Mouse (Mus musculus): Measurements from ENCODE around the gene Cog5.

DNA sequence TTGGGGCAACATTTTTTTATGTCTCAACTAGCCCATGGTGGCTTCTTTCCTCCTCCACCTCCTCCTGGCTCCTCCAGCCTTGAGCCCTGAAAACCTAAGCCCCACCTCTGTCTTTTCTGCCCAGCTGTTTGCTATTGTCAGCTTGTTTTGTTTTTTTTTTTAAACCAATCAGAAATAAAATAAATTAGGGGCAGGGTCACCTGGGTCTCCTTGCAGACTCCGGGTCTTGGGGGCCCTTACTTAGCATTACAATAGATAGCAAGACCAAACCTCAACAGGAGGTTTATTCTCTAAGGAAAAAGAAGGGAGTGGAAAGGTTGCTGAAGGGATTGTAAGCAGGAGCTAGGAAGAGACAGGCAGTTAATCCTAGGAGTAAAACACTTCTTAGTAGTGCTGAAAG is 181.5 kb downstream of the Cog5 start:
- no peak for TF ChIP-seq CTCF (IDR thresholded peaks at IDR 0.05; ENCODE audit: low read depth)
- no peak for TF ChIP-seq EP300 (IDR thresholded peaks at IDR 0.05; ENCODE audit: low read depth)
